Mouse (Mus musculus): ENCODE measurements around the gene Zfp704. TPM values are rescaled to one million over a fixed set of nuclear protein-coding genes. Genes with fewer than 3 reads are reported as not detected.

The Zfp704 gene
- 2.0 and 4.4 TPM in 2 replicates for polyA plus RNA-seq (2012; ENCODE audit: low replicate concordance)

DNA sequence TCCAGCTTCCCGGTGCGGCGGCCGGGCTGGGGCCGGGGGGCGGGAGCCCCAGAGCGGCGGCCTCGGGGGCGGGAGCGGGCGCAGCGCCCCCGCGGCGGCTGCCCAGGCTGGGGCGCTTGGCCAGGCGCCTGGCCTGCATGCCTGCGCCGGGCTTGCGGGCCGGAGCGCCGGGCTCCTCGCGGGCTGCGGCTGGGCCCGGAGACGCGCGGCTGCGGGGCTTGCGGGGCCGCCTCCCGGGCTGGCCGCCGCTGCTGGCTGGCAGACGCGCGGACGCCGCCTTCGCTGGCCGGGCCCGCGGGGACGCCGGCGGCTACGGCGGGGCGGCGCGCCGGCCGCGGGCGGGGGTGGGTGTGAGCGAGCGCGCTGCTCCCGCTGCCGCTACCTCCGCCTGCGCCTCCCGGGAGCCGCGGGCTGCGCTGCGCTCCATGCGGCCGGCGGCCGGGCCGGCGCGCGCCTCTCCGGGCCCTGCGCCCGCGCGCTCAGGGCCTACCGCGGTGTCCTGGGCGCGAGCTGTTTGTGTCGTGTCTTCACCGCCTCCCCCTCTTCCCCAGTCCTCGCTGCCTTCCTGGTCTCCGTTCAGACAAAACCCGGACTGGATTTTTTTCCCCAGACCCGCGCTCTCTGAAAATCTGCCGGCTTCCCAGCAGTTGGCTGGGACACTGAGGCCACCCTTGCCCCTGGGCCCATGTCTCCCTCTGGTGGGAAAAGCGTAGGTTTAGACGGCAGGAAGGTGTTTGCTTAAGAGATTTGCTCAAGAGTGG is at the start of gene Zfp704:
Gene Zfp704, minus strand, starts transcription at position 505 of the 761 bp plus-strand sequence.

